Mouse (Mus musculus) ovary, postnatal 36 days (tissue): Measurements from ENCODE around the gene Evi5.

Experiments
- DNase-seq: peaks from one replicate; pipeline ENCODE4 v3.0.0; 2022; ENCODE audit warnings: low spot score, mixed read lengths

Evi5 gene

GRCm38 (mm10) chr5:107873330-107873729 lies 1.6 kb downstream of the Evi5 start:
- no peak for DNase-seq

DNA sequence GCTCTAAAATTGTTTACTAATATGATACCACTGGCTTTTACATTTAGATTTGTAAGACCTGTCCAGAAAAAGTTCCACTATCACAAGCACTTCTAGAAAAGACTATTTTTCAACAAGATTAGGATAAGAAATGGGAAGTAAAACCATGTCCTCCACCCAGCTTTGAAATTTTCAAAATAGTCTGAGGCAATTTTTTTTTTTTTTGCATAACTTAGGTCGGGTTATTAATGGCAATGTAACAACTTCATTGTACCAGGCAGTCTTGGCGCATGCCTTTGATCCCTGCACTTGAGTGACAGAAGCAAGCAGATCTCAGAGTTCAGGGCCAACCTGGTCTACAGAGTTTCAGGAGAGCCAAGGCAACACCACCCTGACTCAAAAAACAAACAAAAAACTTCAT lies 5.2 kb downstream of the Evi5 start:
- DNase-seq, result no peak

GRCm38 (mm10) chr5:107868905-107869424 lies 5.9 kb downstream of the Evi5 start:
- DNase-seq, result peak; percentile 95

GRCm38 (mm10) chr5:107867970-107868904 lies 6.7 kb downstream of the Evi5 start:
- DNase-seq, result peak; percentile 65

DNA sequence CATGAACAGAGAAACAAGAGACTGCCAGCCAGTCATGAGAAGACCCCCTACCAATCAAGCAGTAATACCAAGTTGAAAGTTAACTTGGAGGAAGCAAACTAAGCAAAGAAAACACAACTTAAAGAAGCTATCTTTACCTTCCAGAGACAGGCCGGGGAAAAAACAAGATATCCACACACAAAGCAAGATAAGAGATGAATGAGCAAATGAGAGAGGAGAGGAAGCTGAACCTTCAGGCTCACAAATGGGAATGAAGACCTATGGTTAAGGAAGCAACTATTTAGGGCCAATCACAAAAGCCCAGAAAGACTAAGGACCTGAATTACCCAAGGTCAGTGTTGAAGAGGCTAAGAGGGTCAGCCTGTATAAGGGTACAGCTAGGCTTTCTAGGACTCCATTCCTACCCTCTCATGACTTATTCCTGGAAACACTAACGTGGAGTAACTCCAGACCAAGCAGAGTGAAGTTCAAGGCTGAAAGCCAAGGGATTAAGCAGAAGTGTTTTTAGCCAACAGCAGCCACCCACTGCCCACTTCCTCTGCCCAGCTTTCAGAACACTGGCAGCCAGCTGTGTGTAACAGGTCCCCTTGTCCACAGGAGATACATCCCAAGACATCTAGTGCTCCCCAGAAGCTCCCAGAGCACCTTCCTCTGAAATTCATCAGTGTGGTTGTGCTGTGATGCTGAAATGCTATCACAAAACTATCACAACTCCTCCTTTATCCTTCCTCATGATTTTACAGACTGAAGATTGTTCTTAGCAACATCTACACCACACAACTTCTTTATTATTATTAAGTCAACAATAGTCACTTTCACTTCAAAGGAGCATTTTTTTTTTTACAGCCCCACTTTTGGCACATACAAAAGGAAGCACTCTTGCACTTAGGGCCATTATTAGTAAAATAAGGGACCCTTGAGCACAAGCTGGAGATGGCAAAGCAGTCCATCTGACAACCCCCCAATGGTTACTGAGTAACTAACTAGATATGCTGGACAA lies 8.5 kb downstream of the Evi5 start:
- no peak for DNase-seq

- no peak for DNase-seq
These were observed 10.9 kb downstream of the Evi5 start for GRCm38 (mm10) chr5:107863971-107864370.

DNA sequence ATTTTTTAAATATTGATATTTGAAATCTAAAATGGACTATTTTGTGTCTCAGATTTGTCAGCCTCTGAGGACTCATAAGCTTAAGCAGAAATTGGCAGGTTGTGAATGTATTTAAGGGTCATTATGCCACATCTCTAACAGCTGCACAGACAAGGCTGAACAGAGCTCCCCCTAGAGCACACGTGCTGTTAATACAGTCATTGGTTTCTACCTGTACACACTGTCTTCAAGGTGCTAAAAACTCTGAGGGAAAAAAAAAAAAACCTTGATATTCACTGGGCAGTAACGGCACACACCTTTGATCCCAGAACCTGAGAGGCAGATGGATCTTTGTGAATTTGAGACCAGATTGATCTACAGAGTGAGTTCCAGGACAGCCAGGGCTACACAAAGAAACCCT lies 15.9 kb downstream of the Evi5 start:
- DNase-seq, result no peak

DNA sequence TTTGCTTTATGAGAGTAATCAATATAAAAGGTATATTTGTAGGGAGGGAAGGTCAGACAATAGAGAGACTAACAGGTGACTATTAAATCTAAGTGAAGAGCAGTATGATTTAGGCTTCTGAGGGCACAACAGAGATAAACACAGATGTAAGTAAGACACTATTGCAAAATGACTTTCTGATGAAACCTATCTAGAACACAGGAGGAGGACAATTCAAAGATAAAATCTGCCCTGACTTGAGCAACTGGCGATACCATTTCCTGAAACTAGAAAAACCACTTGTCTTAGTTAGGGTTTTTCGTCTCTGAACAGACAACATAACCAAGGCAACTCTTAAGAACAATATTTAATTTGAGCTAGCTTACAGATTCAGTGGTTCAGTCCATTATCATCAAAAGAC lies 19.4 kb downstream of the Evi5 start:
- DNase-seq, result no peak

- no peak for DNase-seq
These were observed 20.4 kb downstream of the Evi5 start for GRCm38 (mm10) chr5:107854556-107854955.

GRCm38 (mm10) chr5:107853807-107854206 lies 21.1 kb downstream of the Evi5 start:
- no peak for DNase-seq

DNA sequence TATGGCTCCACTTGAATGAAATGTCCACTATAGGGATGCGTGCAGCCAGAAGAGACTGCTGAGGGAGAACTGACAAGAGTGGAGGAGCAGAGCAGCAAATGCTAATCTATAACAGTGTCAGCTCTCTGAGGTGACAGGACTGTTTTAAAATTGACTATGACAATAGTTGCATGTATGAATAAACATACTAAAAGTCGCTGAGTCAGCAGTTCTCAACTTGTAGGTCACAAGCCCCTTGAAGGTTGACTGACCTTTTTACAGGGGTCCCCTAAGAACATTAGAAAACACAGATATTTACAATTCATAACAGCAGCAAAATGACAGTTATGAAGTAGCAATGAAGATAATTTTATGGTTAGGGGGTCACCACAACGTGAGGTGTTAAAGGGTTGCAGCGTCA lies 25.9 kb downstream of the Evi5 start:
- DNase-seq, result no peak

GRCm38 (mm10) chr5:107847817-107848216 lies 27.1 kb downstream of the Evi5 start:
- no peak for DNase-seq

GRCm38 (mm10) chr5:107847349-107847748 lies 27.6 kb downstream of the Evi5 start:
- DNase-seq, result peak; percentile 58

DNA sequence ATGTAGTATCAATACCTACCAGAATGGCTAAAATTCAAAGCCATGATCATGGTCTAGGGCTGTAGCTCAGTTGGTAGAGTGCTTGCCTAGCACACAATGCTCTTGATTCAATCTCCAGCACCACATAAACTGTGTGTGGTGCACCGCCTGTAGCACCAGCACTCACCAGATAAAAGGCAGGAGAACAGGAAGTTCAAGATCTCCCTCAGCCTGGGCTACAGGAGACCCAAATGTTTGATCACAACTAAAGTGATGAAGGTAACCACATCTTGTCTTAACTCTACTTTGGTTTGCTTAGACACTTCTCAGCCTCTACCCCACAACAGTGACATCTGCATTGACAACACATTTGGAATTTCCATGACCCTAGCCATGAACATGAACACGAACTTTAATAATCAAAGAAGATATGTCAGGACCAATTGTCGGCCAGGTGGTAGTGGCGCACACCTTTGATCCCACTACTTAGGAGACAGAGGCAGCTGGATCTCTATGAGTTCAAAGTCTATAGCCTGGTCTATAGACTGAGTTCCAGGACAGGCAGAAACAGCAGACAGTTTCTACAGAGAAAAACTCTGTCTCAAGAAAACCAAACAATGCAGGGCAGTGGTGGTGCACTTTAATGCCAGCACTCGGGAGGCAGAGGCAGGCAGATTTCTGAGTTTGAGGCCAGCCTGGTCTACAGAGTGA lies 34.2 kb downstream of the Evi5 start:
- DNase-seq, result no peak

DNA sequence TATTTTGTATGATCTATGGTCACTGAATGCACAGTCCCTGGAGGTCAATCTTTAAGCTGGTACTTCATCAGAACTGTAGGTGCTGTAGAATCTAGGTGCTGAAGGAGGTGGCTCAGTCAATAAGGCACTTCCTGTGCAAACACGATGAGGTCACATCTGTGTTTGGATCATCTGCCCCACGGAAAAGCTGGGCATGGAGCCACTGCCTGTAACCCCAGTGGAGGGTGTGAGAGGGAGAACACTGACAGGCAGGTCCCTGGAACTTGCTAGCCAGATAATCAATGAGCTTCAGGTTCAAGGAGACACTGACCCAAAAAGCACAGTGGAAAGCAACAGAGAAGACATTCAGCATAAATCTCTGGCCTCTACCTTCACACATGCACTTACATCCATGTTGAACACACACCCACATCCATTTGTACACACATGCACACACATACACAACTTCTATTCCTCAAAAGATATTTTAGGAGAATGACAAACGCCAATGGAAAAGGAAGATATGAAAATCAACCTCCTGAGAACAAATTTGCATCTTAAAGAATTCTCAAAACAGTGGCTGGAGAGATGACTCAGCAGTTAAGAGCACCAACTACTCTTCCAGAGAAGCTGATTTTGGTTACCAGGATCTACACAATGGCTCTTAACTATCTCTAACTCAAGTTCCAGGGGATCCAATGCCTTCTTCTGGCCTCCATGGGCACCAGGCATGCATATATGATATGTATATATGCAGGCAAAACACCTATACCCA lies 35.8 kb downstream of the Evi5 start:
- DNase-seq, result no peak

GRCm38 (mm10) chr5:107834287-107834686 lies 40.6 kb downstream of the Evi5 start:
- DNase-seq, result no peak

DNA sequence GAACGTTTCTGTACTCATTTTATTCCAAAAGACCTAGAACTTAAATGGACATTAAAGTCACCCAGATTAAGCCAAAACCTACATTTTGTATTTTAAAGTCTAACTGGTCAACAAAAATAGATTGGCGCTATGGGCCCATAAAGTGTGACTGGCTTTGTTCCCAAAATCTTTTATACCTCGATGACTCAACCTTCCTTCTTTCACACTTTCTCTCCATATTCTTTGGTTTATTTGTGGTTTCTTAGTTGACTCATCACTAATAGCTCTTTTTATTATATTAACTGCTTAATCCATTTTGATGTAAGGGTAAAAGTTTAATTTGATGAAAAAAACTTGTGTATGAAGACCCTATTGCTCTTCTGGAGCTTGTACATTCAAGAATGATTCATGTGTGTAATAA lies 43.6 kb downstream of the Evi5 start:
- DNase-seq, result no peak

- DNase-seq, result no peak
These were observed 44.8 kb downstream of the Evi5 start, which contains the start of gene Ube2d2b for GRCm38 (mm10) chr5:107829998-107830560. TSS of gene Ube2d2b (plus strand) at chr5:107830099.

- DNase-seq, result no peak
These were observed 52.4 kb downstream of the Evi5 start for GRCm38 (mm10) chr5:107822521-107822920.

GRCm38 (mm10) chr5:107814651-107815050 lies 60.3 kb downstream of the Evi5 start:
- DNase-seq, result no peak

DNA sequence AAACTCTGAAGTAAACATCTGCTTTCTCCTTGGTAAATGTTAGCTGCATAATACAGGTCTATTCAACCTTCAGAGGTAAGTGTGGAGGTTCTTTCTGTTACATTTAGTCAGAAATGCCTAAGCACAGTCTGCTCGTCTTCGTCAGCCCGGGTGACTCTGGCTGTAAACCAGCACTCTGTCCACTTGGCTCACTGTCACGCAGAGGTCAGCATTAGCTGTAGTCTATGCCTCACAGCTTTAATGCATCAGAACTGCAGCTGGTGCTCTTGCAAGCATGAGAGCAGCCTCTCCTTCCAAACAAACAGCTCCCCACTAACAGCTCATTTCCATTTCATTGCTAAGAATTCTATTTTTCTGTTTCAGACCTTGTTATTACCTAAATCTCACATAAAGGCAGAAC lies 67.4 kb downstream of the Evi5 start:
- DNase-seq, result no peak
